Mouse (Mus musculus): ENCODE data around the gene P2rx7. TPM values are rescaled to one million over a fixed set of nuclear protein-coding genes. Genes with fewer than 3 reads are reported as not detected.
A peak's percentile ranks its signal among the peaks of the same experiment; 100 is the strongest.

Gene P2rx7
- polyA plus RNA-seq, 1 experiment from 2014 or later, result 1.4 TPM

GRCm38 (mm10) chr5:122698701-122699060 is 55.0 kb downstream of the P2rx7 start:
- H3K4me3 ChIP-seq (replicated peaks), result no peak overlapping the region
- WGBS, result 66% methylated on average over 9 of the region's 9 CpGs
- no peak overlapping the region for H3K27ac ChIP-seq
- 0 out of 2 replicates have a peak, but pooled peaks cover 9% of the 10 kb centered on the region for H3K4me1 ChIP-seq
- H3K9me3 ChIP-seq (replicated peaks), result no peaks in the 10 kb centered on the region
- no peak overlapping the region for H3K9ac ChIP-seq
- H3K27me3 ChIP-seq, result no peaks in the 10 kb centered on the region
- no peak for ATAC-seq (replicated peaks; ENCODE audit: low FRiP score)
- no peaks in the 10 kb centered on the region for H3K36me3 ChIP-seq
- H3K4me2 ChIP-seq, result no peak overlapping the region

GRCm38 (mm10) chr5:122700109-122700836 is 56.6 kb downstream of the P2rx7 start:
- H3K36me3 ChIP-seq, result no peaks in the 10 kb centered on the region
- H3K27me3 ChIP-seq, result no peaks in the 10 kb centered on the region
- no peak overlapping the region for H3K4me3 ChIP-seq (replicated peaks)
- no peak overlapping the region for H3K27ac ChIP-seq
- no peak overlapping the region for H3K4me2 ChIP-seq
- WGBS, result 57% methylated on average over 12 of the region's 12 CpGs
- no peak for ATAC-seq (replicated peaks; ENCODE audit: low FRiP score)
- H3K4me1 ChIP-seq, result 0 out of 2 replicates have a peak, but pooled peaks cover 7% of the 10 kb centered on the region
- H3K9me3 ChIP-seq (replicated peaks), result no peaks in the 10 kb centered on the region
- H3K9ac ChIP-seq, result no peak overlapping the region

- Histone ChIP-seq H3K27me3 (no peaks in the 10 kb centered on the region), H3K36me3 (no peaks in the 10 kb centered on the region), H3K4me1 (0 out of 2 replicates have a peak, but pooled peaks cover 7% of the 10 kb centered on the region), H3K4me3 (replicated peaks) (no peak overlapping the region), H3K27ac (no peak overlapping the region), H3K9me3 (replicated peaks) (no peaks in the 10 kb centered on the region), H3K4me2 (no peak overlapping the region), H3K9ac (no peak overlapping the region)
- 42% methylated on average over 5 of the region's 5 CpGs for WGBS
- no peak for ATAC-seq (replicated peaks; ENCODE audit: low FRiP score)
These were observed 57.1 kb downstream of the P2rx7 start for GRCm38 (mm10) chr5:122700837-122701212.

GRCm38 (mm10) chr5:122702156-122702555 is 58.4 kb downstream of the P2rx7 start:
- no peaks in the 10 kb centered on the region for H3K27me3 ChIP-seq
- no peaks in the 10 kb centered on the region for H3K9me3 ChIP-seq (replicated peaks)
- WGBS, result 77% methylated on average over 6 of the region's 6 CpGs
- no peak overlapping the region for H3K9ac ChIP-seq
- no peak for ATAC-seq (replicated peaks; ENCODE audit: low FRiP score)
- H3K4me3 ChIP-seq (replicated peaks), result no peak overlapping the region
- no peak overlapping the region for H3K27ac ChIP-seq
- peaks cover 6% of the 10 kb centered on the region; the same call in 1 of the 2 replicates for H3K4me1 ChIP-seq
- H3K36me3 ChIP-seq, result no peaks in the 10 kb centered on the region
- H3K4me2 ChIP-seq, result no peak overlapping the region

GRCm38 (mm10) chr5:122703574-122703973 is 59.9 kb downstream of the P2rx7 start:
- Histone ChIP-seq H3K27ac (no peak overlapping the region), H3K4me1 (peaks cover 18% of the 10 kb centered on the region; the same call in 1 of the 2 replicates), H3K36me3 (no peaks in the 10 kb centered on the region), H3K9ac (no peak overlapping the region), H3K4me2 (no peak overlapping the region), H3K27me3 (no peaks in the 10 kb centered on the region), H3K4me3 (replicated peaks) (no peak overlapping the region), H3K9me3 (replicated peaks) (no peaks in the 10 kb centered on the region)
- WGBS, result 88% methylated on average over 2 of the region's 2 CpGs
- no peak for ATAC-seq (replicated peaks; ENCODE audit: low FRiP score)

- H3K9ac ChIP-seq, result no peak overlapping the region
- no peak for ATAC-seq (replicated peaks; ENCODE audit: low FRiP score)
These were observed 60.9 kb downstream of the P2rx7 start for GRCm38 (mm10) chr5:122704571-122704970.

GRCm38 (mm10) chr5:122705174-122705573 is 61.5 kb downstream of the P2rx7 start:
- no peak for ATAC-seq (replicated peaks; ENCODE audit: low FRiP score)
- 83% methylated on average over 3 of the region's 3 CpGs for WGBS

More at GRCm38 (mm10) chr5:122704571-122704970, 60.9 kb downstream of the P2rx7 start:
- H3K36me3 ChIP-seq, result no peaks in the 10 kb centered on the region
- H3K27me3 ChIP-seq, result no peaks in the 10 kb centered on the region
- H3K4me3 ChIP-seq (replicated peaks), result no peak overlapping the region
- no peak overlapping the region for H3K27ac ChIP-seq
- no peaks in the 10 kb centered on the region for H3K9me3 ChIP-seq (replicated peaks)
- no peak overlapping the region for H3K4me2 ChIP-seq
- H3K4me1 ChIP-seq, result peaks cover 22% of the 10 kb centered on the region; the same call in 1 of the 2 replicates
- 64% methylated on average over 4 of the region's 4 CpGs for WGBS

GRCm38 (mm10) chr5:122706917-122707275 is 63.2 kb downstream of the P2rx7 start:
- Histone ChIP-seq H3K9me3 (replicated peaks) (no peaks in the 10 kb centered on the region), H3K9ac (peak overlapping the region; percentile 71), H3K4me1 (peaks cover 22% of the 10 kb centered on the region; the same call in 1 of the 2 replicates), H3K27ac (peak overlapping the region; percentile 87), H3K4me3 (replicated peaks) (peak overlapping the region; percentile 76), H3K4me2 (peak overlapping the region; percentile 88), H3K27me3 (no peaks in the 10 kb centered on the region), H3K36me3 (no peaks in the 10 kb centered on the region)
- WGBS, result 42% methylated on average over 5 of the region's 5 CpGs
- peak; percentile 34 for ATAC-seq (replicated peaks; ENCODE audit: low FRiP score)

More at GRCm38 (mm10) chr5:122705174-122705573, 61.5 kb downstream of the P2rx7 start:
- Histone ChIP-seq H3K9ac (no peak overlapping the region), H3K9me3 (replicated peaks) (no peaks in the 10 kb centered on the region), H3K27me3 (no peaks in the 10 kb centered on the region), H3K27ac (no peak overlapping the region), H3K36me3 (no peaks in the 10 kb centered on the region), H3K4me3 (replicated peaks) (no peak overlapping the region), H3K4me2 (no peak overlapping the region), H3K4me1 (peaks cover 22% of the 10 kb centered on the region; the same call in 1 of the 2 replicates)

- H3K4me2 ChIP-seq, result peak within 1 kb of the TSS; percentile 88
- H3K27ac ChIP-seq, result peak within 1 kb of the TSS; percentile 87
- H3K27me3 ChIP-seq, result no peaks in the 10 kb centered on the region
- under 1% methylated on average over 66 of the region's 66 CpGs for WGBS
- ATAC-seq (replicated peaks; ENCODE audit: low FRiP score), result peak; percentile 92
- H3K36me3 ChIP-seq, result no peaks in the 10 kb centered on the region
- H3K9ac ChIP-seq, result peak within 1 kb of the TSS; percentile 71
- peak within 1 kb of the TSS; percentile 76 for H3K4me3 ChIP-seq (replicated peaks)
- no peaks in the 10 kb centered on the region for H3K9me3 ChIP-seq (replicated peaks)
- H3K4me1 ChIP-seq, result peaks cover 22% of the 10 kb centered on the region; the same call in 1 of the 2 replicates
These were observed 63.8 kb downstream of the P2rx7 start, which contains the start of gene P2rx4 for GRCm38 (mm10) chr5:122707276-122708181. TSS of gene P2rx4 (plus strand) at chr5:122707544.

- no peaks in the 10 kb centered on the region for H3K27me3 ChIP-seq
- WGBS, result 66% methylated on average over 6 of the region's 6 CpGs
- no peak for ATAC-seq (replicated peaks; ENCODE audit: low FRiP score)
- 0 out of 2 replicates have a peak overlapping the region, but pooled peaks have one; percentile 18 for H3K27ac ChIP-seq
- H3K4me3 ChIP-seq (replicated peaks), result no peak overlapping the region
- H3K9me3 ChIP-seq (replicated peaks), result no peaks in the 10 kb centered on the region
- H3K4me2 ChIP-seq, result no peak overlapping the region
- no peaks in the 10 kb centered on the region for H3K36me3 ChIP-seq
- peaks cover 22% of the 10 kb centered on the region; the same call in 1 of the 2 replicates for H3K4me1 ChIP-seq
- H3K9ac ChIP-seq, result no peak overlapping the region
These were observed 65.1 kb downstream of the P2rx7 start for GRCm38 (mm10) chr5:122708819-122709218.

- no peaks in the 10 kb centered on the region for H3K27me3 ChIP-seq
- H3K27ac ChIP-seq, result no peak overlapping the region
- no peak overlapping the region for H3K4me2 ChIP-seq
- no peak overlapping the region for H3K9ac ChIP-seq
- 0 out of 2 replicates have a peak, but pooled peaks cover 2% of the 10 kb centered on the region for H3K4me1 ChIP-seq
- no peaks in the 10 kb centered on the region for H3K9me3 ChIP-seq (replicated peaks)
- no peak for ATAC-seq (replicated peaks; ENCODE audit: low FRiP score)
- H3K36me3 ChIP-seq, result no peaks in the 10 kb centered on the region; the same call in 1 of the 2 replicates
- no peak overlapping the region for H3K4me3 ChIP-seq (replicated peaks)
- 67% methylated on average over 1 of the region's 1 CpGs for WGBS
These were observed 72.0 kb downstream of the P2rx7 start for GRCm38 (mm10) chr5:122715723-122716122.

GRCm38 (mm10) chr5:122716793-122717192 is 73.1 kb downstream of the P2rx7 start:
- H3K4me3 ChIP-seq (replicated peaks), result no peak overlapping the region
- no peak overlapping the region for H3K4me2 ChIP-seq
- no peak overlapping the region for H3K27ac ChIP-seq
- no peaks in the 10 kb centered on the region for H3K9me3 ChIP-seq (replicated peaks)
- 98% methylated on average over 2 of the region's 2 CpGs for WGBS
- H3K9ac ChIP-seq, result no peak overlapping the region
- no peaks in the 10 kb centered on the region for H3K27me3 ChIP-seq
- no peaks in the 10 kb centered on the region; the same call in 1 of the 2 replicates for H3K36me3 ChIP-seq
- ATAC-seq (replicated peaks; ENCODE audit: low FRiP score), result no peak
- H3K4me1 ChIP-seq, result 0 out of 2 replicates have a peak, but pooled peaks cover 2% of the 10 kb centered on the region
